Mouse (Mus musculus) kidney, adult 2 months (tissue): ENCODE results near the gene Vps29.

Experiments used
- CTCF ChIP-seq: fragments of 200-500 bp; conservative IDR thresholded peaks from 2 replicates; pipeline ENCODE4 v1.5.1; 2011; ENCODE audit warnings: low read depth, mild to moderate bottlenecking, control low read depth, low read length, moderate library complexity, mixed read lengths; ENCODE audit not compliant: insufficient read depth, insufficient read length
- POLR2A ChIP-seq: fragments of 200-500 bp; IDR thresholded peaks from one replicate; pipeline ENCODE4 v1.6.1; 2011; ENCODE audit warnings: low read depth, low read length, control low read depth

- no peak for TF ChIP-seq CTCF
- TF ChIP-seq POLR2A = no peak
Observed at GRCm38 (mm10) chr5:122345777-122346176, 8.4 kb upstream of the Vps29 start.
